Mouse (Mus musculus) kidney, adult 9 months (tissue): ENCODE results near the gene Tmpo.

Experiments used
- DNase-seq: peaks from one replicate; pipeline ENCODE4 v3.0.0; 2022

The Tmpo gene

GRCm38 (mm10) chr10:91180761-91181460, at the start of gene Tmpo:
Gene Tmpo, minus strand, starts transcription at chr10:91181315.
- no peak for DNase-seq

GRCm38 (mm10) chr10:91230400-91230799, 49.3 kb upstream of the Tmpo start:
- DNase-seq: no peak

GRCm38 (mm10) chr10:91229518-91229961, 48.4 kb upstream of the Tmpo start:
- no peak for DNase-seq

DNA sequence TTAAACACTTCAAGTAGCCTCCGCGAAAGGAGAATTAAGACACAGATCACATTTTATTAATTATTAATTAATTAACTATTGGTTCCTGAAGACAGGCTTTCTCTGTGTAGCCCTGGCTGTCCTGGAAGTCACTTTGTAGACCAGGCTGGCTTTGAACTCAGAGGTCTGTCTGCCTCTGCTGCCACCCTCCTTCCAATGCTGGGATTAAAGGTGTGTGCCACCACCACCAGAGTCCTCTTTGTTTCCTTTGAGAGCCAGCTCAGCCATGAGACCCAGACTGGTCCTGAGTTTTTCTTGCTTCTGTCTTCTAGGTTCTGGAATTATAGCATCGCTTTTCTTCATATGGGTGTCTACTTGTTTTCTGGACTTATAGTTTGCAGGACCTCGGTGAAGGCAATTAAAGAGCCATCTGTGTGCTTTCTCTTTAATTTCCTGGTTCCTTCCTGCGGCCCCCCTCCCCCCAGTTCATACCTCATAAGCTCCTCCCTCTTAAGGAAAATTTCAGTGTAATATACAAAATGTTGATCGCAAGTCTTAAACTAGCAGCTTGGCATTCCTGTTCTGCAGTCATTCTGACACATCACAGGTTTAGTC, 47.9 kb upstream of the Tmpo start:
- no peak for DNase-seq

GRCm38 (mm10) chr10:91227034-91227433, 45.9 kb upstream of the Tmpo start:
- no peak for DNase-seq

GRCm38 (mm10) chr10:91222398-91223236, 41.5 kb upstream of the Tmpo start:
- no peak for DNase-seq

DNA sequence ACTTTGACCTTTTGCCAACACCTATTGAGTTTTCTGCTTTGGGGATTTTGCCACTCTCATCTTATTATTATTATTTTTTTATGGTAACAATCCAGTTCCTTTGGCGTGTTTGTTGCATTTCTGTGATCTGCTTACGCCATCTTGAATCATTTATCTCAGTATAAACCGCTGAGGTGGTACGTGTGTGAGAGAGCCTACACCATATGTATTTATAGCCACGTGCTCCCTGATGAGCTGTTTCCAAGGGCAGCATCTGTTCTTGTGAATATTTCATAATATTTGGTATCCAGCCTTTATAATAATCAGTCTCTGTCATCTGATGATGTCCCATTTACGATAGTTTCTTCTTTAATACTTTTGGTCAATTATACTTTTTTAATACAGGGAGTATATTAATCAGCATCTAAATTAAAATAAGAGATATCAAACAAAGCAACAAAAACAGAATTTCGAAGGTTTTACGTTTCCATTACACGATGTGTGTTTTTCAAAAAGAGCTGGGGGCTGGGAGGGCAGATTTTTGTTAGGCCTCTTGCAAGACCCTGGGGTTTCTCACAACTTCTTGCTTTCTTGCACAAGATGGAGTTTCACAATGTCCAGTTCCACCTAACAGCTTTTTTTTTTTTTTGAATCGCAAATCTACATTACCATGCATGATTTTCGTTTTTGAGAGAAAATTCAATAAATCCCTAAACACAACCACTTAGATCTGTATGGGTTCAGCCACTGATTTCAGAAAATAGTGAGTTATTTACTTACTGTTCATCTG, 28.0 kb upstream of the Tmpo start:
- no peak for DNase-seq

DNA sequence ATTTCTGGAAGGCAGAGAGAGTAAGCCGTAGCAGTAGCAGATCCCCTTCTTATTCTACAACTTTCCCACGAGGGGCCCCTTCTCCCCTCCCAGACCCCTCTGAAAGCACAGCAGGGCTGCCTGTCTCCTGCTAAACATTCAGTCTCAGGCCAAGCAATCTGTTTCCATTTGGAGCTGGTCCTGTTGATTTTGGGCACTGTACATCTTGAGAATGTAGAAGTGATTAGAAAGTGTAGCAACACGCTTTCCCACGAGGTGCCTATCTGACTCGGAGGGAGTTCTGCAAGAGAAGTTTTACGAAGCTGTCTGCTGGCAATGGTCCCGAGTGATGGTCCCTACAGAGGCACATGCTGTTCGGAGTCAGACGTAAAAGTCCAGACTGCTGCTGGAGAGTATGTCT, 27.3 kb upstream of the Tmpo start:
- DNase-seq: no peak

GRCm38 (mm10) chr10:91207275-91207674, 26.2 kb upstream of the Tmpo start:
- no peak for DNase-seq

DNA sequence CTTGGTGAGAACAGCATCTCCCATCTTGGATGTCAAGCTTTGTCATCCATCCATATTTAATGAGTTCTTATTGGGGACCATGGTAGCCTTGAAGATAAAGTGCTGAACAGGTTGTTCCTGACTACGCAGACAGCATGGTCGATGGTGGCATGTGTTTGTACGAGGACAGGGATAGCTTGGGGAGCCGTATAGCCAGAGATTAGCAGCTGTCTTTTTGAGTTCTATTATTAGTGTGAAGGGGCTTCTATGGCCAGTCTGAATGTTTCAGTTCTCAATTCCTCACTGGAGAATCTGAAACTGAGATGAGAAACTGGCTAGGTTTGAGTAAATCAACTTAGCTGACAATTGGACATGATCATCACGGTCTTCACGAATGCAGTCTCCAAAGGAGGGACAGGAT, 24.5 kb upstream of the Tmpo start:
- no peak for DNase-seq

GRCm38 (mm10) chr10:91200581-91200980, 19.5 kb upstream of the Tmpo start:
- DNase-seq: no peak

GRCm38 (mm10) chr10:91199238-91199780, 18.2 kb upstream of the Tmpo start:
- DNase-seq: no peak

DNA sequence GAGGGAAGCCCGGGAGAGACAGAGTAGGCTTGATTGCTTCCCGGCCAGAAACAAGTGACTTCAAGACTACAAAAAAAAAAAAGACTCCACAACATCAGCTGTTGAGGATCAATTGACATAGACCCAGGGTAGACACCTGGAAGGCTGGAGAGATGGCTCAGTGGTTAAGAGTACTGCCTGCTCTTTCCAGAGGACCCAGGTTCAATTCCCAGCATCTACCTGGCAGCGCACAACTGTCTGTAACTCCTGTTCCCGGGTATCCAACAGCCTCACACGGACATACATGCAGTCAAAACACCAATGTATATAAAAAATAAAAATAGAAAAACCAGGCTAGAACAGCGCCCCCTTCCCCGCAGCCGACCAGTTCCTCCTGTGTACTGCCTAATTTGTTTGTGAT, 16.6 kb upstream of the Tmpo start:
- DNase-seq: no peak

- no peak for DNase-seq
Observed at GRCm38 (mm10) chr10:91196778-91197177, 15.7 kb upstream of the Tmpo start.

GRCm38 (mm10) chr10:91195680-91196079, 14.6 kb upstream of the Tmpo start:
- DNase-seq: no peak

- DNase-seq: no peak
Observed at GRCm38 (mm10) chr10:91195091-91195490, 14.0 kb upstream of the Tmpo start.

DNA sequence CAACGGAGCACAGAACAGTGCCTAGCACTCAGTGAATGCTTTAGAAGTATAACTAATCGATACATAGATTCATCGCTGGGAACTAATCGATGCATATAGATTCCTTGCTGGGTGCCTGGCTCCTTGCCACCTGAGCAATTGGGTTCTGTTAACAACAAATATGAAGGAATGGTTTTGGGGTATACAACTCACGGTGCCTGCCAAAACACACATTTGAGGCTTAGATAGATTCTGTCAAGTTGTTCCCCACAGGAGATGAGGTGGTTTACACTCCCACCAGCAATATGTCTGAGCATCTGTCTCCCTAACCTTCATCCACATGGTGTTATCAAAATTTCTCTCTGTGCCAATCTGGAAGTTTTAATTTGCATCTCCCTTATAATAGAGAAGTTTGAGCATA, 10.7 kb upstream of the Tmpo start:
- no peak for DNase-seq

- DNase-seq: no peak
Observed at GRCm38 (mm10) chr10:91189476-91189875, 8.4 kb upstream of the Tmpo start.

DNA sequence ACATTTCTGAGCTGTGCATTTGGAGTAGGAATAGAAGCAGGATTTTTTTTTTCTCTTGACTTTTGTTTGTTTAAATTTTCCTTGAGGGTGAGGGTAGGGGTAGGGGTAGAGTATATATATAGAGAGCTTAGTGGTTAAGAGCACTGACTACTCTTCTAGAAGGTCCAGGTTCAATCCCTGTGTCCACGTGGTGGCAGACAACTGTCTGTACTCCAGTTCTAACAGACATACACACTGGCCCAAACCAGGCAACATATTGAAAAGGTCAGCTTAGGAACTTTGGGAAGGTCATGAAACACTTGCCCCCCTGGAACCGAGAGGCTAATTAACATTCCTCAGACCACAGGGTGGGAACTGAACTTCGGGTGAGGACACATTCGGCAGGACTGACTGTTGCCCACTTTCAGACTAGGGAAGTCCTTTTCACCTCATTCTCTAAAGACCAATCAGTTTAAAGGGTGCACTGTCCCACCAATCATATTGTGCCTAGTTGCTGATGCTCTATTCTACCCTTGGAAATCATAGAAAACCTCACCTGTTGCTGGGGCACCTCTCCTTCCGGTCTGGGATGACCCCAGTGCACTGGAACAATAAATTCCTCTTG, 7.7 kb upstream of the Tmpo start:
- DNase-seq: no peak

GRCm38 (mm10) chr10:91187872-91188271, 6.8 kb upstream of the Tmpo start:
- DNase-seq: peak; percentile 95

- no peak for DNase-seq
Observed at GRCm38 (mm10) chr10:91187349-91187748, 6.2 kb upstream of the Tmpo start.

GRCm38 (mm10) chr10:91185721-91186120, 4.6 kb upstream of the Tmpo start:
- DNase-seq: peak; percentile 77
